Mouse (Mus musculus): ENCODE results near the gene Podxl2. TPM values are rescaled to one million over a fixed set of nuclear protein-coding genes. Genes with fewer than 3 reads are reported as not detected.

Podxl2 gene
- polyA plus RNA-seq, 1 experiment from 2014 or later: 56.8 TPM

- 61% methylated on average over 4 of the region's 4 CpGs for WGBS
- no peaks in the 10 kb centered on the region for H3K9me3 ChIP-seq (replicated peaks; ENCODE audit: control insufficient read depth, low read length)
- no peak for DNase-seq (ENCODE audit: low spot score)
- no peak overlapping the region for H3K4me3 ChIP-seq (ENCODE audit: low read depth, low read length)
- ATAC-seq (replicated peaks; ENCODE audit: insufficient number of reproducible peaks, low FRiP score, low TSS enrichment, low read depth): no peak
- no peak overlapping the region for H3K27ac ChIP-seq (replicated peaks; ENCODE audit: low read depth, low read length)
- peak overlapping the region; percentile 18; the same call in 1 of the 2 replicates for H3K9ac ChIP-seq (replicated peaks; ENCODE audit: low read length)
- H3K36me3 ChIP-seq (replicated peaks; ENCODE audit: control insufficient read depth, insufficient read depth, low read depth, low read length): peaks cover 5% of the 10 kb centered on the region
- H3K4me2 ChIP-seq (ENCODE audit: low read depth, low read length): peak overlapping the region; percentile 77
- no peaks in the 10 kb centered on the region for H3K27me3 ChIP-seq (ENCODE audit: control insufficient read depth, insufficient read depth, low read length)
- 0 out of 2 replicates have a peak, but pooled peaks cover 2% of the 10 kb centered on the region for H3K4me1 ChIP-seq (ENCODE audit: control insufficient read depth, insufficient read depth, low read length)
Measured at GRCm38 (mm10) chr6:88899086-88899485, 24.2 kb upstream of the Podxl2 start.

GRCm38 (mm10) chr6:88898534-88899048 is 23.7 kb upstream of the Podxl2 start, which contains the start of gene Mcm2:
Gene Mcm2, minus strand, starts transcription at chr6:88898780.
- Histone ChIP-seq H3K4me2 (ENCODE audit: low read depth, low read length) (peak within 1 kb of the TSS; percentile 77), H3K4me1 (ENCODE audit: control insufficient read depth, insufficient read depth, low read length) (0 out of 2 replicates have a peak, but pooled peaks cover 1% of the 10 kb centered on the region), H3K27ac (replicated peaks; ENCODE audit: low read depth, low read length) (peak within 1 kb of the TSS; percentile 65), H3K36me3 (replicated peaks; ENCODE audit: control insufficient read depth, insufficient read depth, low read depth, low read length) (peaks cover 5% of the 10 kb centered on the region), H3K9ac (replicated peaks; ENCODE audit: low read length) (peak within 1 kb of the TSS; percentile 90), H3K27me3 (ENCODE audit: control insufficient read depth, insufficient read depth, low read length) (no peaks in the 10 kb centered on the region), H3K9me3 (replicated peaks; ENCODE audit: control insufficient read depth, low read length) (no peaks in the 10 kb centered on the region), H3K4me3 (ENCODE audit: low read depth, low read length) (peak within 1 kb of the TSS; percentile 74)
- peak; percentile 98 for DNase-seq (ENCODE audit: low spot score)
- ATAC-seq (replicated peaks; ENCODE audit: insufficient number of reproducible peaks, low FRiP score, low TSS enrichment, low read depth): peak; percentile 66
- under 1% methylated on average over 33 of the region's 33 CpGs for WGBS

- DNase-seq (ENCODE audit: low spot score) (no peak), ATAC-seq (replicated peaks; ENCODE audit: insufficient number of reproducible peaks, low FRiP score, low TSS enrichment, low read depth) (no peak)
- no peak overlapping the region for H3K27ac ChIP-seq (replicated peaks; ENCODE audit: low read depth, low read length)
Measured at GRCm38 (mm10) chr6:88897246-88897645, 22.4 kb upstream of the Podxl2 start.

GRCm38 (mm10) chr6:88895943-88896342 is 21.1 kb upstream of the Podxl2 start:
- no peak overlapping the region for H3K4me2 ChIP-seq (ENCODE audit: low read depth, low read length)
- H3K27me3 ChIP-seq (ENCODE audit: control insufficient read depth, insufficient read depth, low read length): no peaks in the 10 kb centered on the region
- peaks cover 9% of the 10 kb centered on the region for H3K36me3 ChIP-seq (replicated peaks; ENCODE audit: control insufficient read depth, insufficient read depth, low read depth, low read length)
- DNase-seq (ENCODE audit: low spot score): no peak
- no peaks in the 10 kb centered on the region for H3K4me1 ChIP-seq (ENCODE audit: control insufficient read depth, insufficient read depth, low read length)
- no peaks in the 10 kb centered on the region for H3K9me3 ChIP-seq (replicated peaks; ENCODE audit: control insufficient read depth, low read length)
- 87% methylated on average over 6 of the region's 6 CpGs for WGBS
- no peak overlapping the region for H3K27ac ChIP-seq (replicated peaks; ENCODE audit: low read depth, low read length)
- no peak for ATAC-seq (replicated peaks; ENCODE audit: insufficient number of reproducible peaks, low FRiP score, low TSS enrichment, low read depth)
- H3K4me3 ChIP-seq (ENCODE audit: low read depth, low read length): no peak overlapping the region
- no peak overlapping the region for H3K9ac ChIP-seq (replicated peaks; ENCODE audit: low read length)

More at GRCm38 (mm10) chr6:88897246-88897645, 22.4 kb upstream of the Podxl2 start:
- Histone ChIP-seq H3K9me3 (replicated peaks; ENCODE audit: control insufficient read depth, low read length) (no peaks in the 10 kb centered on the region), H3K4me3 (ENCODE audit: low read depth, low read length) (peak overlapping the region; percentile 74; the same call in 1 of the 2 replicates), H3K27me3 (ENCODE audit: control insufficient read depth, insufficient read depth, low read length) (no peaks in the 10 kb centered on the region), H3K9ac (replicated peaks; ENCODE audit: low read length) (peak overlapping the region; percentile 22; the same call in 1 of the 2 replicates), H3K36me3 (replicated peaks; ENCODE audit: control insufficient read depth, insufficient read depth, low read depth, low read length) (peaks cover 5% of the 10 kb centered on the region), H3K4me2 (ENCODE audit: low read depth, low read length) (peak overlapping the region; percentile 48), H3K4me1 (ENCODE audit: control insufficient read depth, insufficient read depth, low read length) (no peaks in the 10 kb centered on the region)
- WGBS: 61% methylated on average over 7 of the region's 7 CpGs

GRCm38 (mm10) chr6:88893559-88893958 is 18.7 kb upstream of the Podxl2 start:
- Histone ChIP-seq H3K9ac (replicated peaks; ENCODE audit: low read length) (no peak overlapping the region), H3K4me3 (ENCODE audit: low read depth, low read length) (no peak overlapping the region), H3K27me3 (ENCODE audit: control insufficient read depth, insufficient read depth, low read length) (no peaks in the 10 kb centered on the region), H3K4me2 (ENCODE audit: low read depth, low read length) (no peak overlapping the region), H3K9me3 (replicated peaks; ENCODE audit: control insufficient read depth, low read length) (no peaks in the 10 kb centered on the region), H3K36me3 (replicated peaks; ENCODE audit: control insufficient read depth, insufficient read depth, low read depth, low read length) (peaks cover 16% of the 10 kb centered on the region), H3K27ac (replicated peaks; ENCODE audit: low read depth, low read length) (no peak overlapping the region), H3K4me1 (ENCODE audit: control insufficient read depth, insufficient read depth, low read length) (no peaks in the 10 kb centered on the region)
- ATAC-seq (replicated peaks; ENCODE audit: insufficient number of reproducible peaks, low FRiP score, low TSS enrichment, low read depth) (no peak), DNase-seq (ENCODE audit: low spot score) (peak; percentile 70)
- WGBS: 70% methylated on average over 5 of the region's 5 CpGs

- Histone ChIP-seq H3K9me3 (replicated peaks; ENCODE audit: control insufficient read depth, low read length) (no peaks in the 10 kb centered on the region), H3K36me3 (replicated peaks; ENCODE audit: control insufficient read depth, insufficient read depth, low read depth, low read length) (peaks cover 29% of the 10 kb centered on the region), H3K27me3 (ENCODE audit: control insufficient read depth, insufficient read depth, low read length) (no peaks in the 10 kb centered on the region), H3K4me3 (ENCODE audit: low read depth, low read length) (no peak overlapping the region), H3K9ac (replicated peaks; ENCODE audit: low read length) (no peak overlapping the region), H3K27ac (replicated peaks; ENCODE audit: low read depth, low read length) (no peak overlapping the region), H3K4me2 (ENCODE audit: low read depth, low read length) (no peak overlapping the region), H3K4me1 (ENCODE audit: control insufficient read depth, insufficient read depth, low read length) (no peaks in the 10 kb centered on the region)
- 87% methylated on average over 7 of the region's 7 CpGs for WGBS
- ATAC-seq (replicated peaks; ENCODE audit: insufficient number of reproducible peaks, low FRiP score, low TSS enrichment, low read depth) (no peak), DNase-seq (ENCODE audit: low spot score) (no peak)
Measured at GRCm38 (mm10) chr6:88890832-88891231, 16.0 kb upstream of the Podxl2 start.

GRCm38 (mm10) chr6:88889410-88890042 is 14.7 kb upstream of the Podxl2 start:
- H3K9ac ChIP-seq (replicated peaks; ENCODE audit: low read length): no peak overlapping the region
- H3K27me3 ChIP-seq (ENCODE audit: control insufficient read depth, insufficient read depth, low read length): no peaks in the 10 kb centered on the region
- H3K36me3 ChIP-seq (replicated peaks; ENCODE audit: control insufficient read depth, insufficient read depth, low read depth, low read length): peaks cover 33% of the 10 kb centered on the region
- no peak overlapping the region for H3K4me2 ChIP-seq (ENCODE audit: low read depth, low read length)
- no peak for ATAC-seq (replicated peaks; ENCODE audit: insufficient number of reproducible peaks, low FRiP score, low TSS enrichment, low read depth)
- no peak for DNase-seq (ENCODE audit: low spot score)
- H3K4me1 ChIP-seq (ENCODE audit: control insufficient read depth, insufficient read depth, low read length): no peaks in the 10 kb centered on the region
- WGBS: 91% methylated on average over 13 of the region's 13 CpGs
- no peak overlapping the region for H3K27ac ChIP-seq (replicated peaks; ENCODE audit: low read depth, low read length)
- H3K9me3 ChIP-seq (replicated peaks; ENCODE audit: control insufficient read depth, low read length): no peaks in the 10 kb centered on the region
- H3K4me3 ChIP-seq (ENCODE audit: low read depth, low read length): no peak overlapping the region

GRCm38 (mm10) chr6:88886417-88886967 is 11.6 kb upstream of the Podxl2 start:
- 86% methylated on average over 2 of the region's 2 CpGs for WGBS
- Histone ChIP-seq H3K27ac (replicated peaks; ENCODE audit: low read depth, low read length) (no peak overlapping the region), H3K4me3 (ENCODE audit: low read depth, low read length) (no peak overlapping the region), H3K36me3 (replicated peaks; ENCODE audit: control insufficient read depth, insufficient read depth, low read depth, low read length) (peaks cover 35% of the 10 kb centered on the region), H3K4me2 (ENCODE audit: low read depth, low read length) (no peak overlapping the region), H3K4me1 (ENCODE audit: control insufficient read depth, insufficient read depth, low read length) (no peaks in the 10 kb centered on the region), H3K9me3 (replicated peaks; ENCODE audit: control insufficient read depth, low read length) (no peaks in the 10 kb centered on the region), H3K27me3 (ENCODE audit: control insufficient read depth, insufficient read depth, low read length) (no peaks in the 10 kb centered on the region), H3K9ac (replicated peaks; ENCODE audit: low read length) (no peak overlapping the region)
- DNase-seq (ENCODE audit: low spot score) (no peak), ATAC-seq (replicated peaks; ENCODE audit: insufficient number of reproducible peaks, low FRiP score, low TSS enrichment, low read depth) (peak; percentile 35)
